Mouse (Mus musculus) neural tube, embryonic 11.5 days (tissue): ENCODE results near the gene Ahsg. TPM values are rescaled to one million over a fixed set of nuclear protein-coding genes. Genes with fewer than 3 reads are reported as not detected.
"Not testable (repeated sequence)": the region's sequence is repeated elsewhere in the genome, so short reads cannot be mapped to it uniquely, and the experiment has no call there.

Source experiments
- ATAC-seq: fragments of 200-750 bp; cut with Nextera tagmentation; 2 replicates; pipeline ENCODE4 v1.8.0; 2017; ENCODE audit warnings: moderate number of reproducible peaks, mild to moderate bottlenecking, moderate TSS enrichment, moderate library complexity; ENCODE audit not compliant: insufficient read depth, low FRiP score, low TSS enrichment
- DNase-seq: peaks from one replicate; pipeline ENCODE4 v3.0.0-alpha.2; 2015; ENCODE audit warnings: low spot score
- H3K27ac ChIP-seq: fragments of 300-500 bp; sonication (generic); 2 replicates; pipeline ENCODE4 v1.5.1; 2014; ENCODE audit warnings: low read depth, mild to moderate bottlenecking, low read length
- H3K27me3 ChIP-seq: fragments of 300-500 bp; sonication (generic); 2 replicates; pipeline ENCODE4 v1.6.1; 2014; ENCODE audit warnings: mild to moderate bottlenecking, low read length, mixed read lengths; ENCODE audit not compliant: control insufficient read depth, insufficient read depth
- H3K36me3 ChIP-seq: fragments of 300-500 bp; sonication (generic); 2 replicates; pipeline ENCODE4 v1.6.1; 2014; ENCODE audit warnings: mild to moderate bottlenecking, low read length, moderate library complexity, mixed read lengths; ENCODE audit not compliant: control insufficient read depth, insufficient read depth
- H3K4me1 ChIP-seq: fragments of 300-500 bp; sonication (generic); 2 replicates; pipeline ENCODE4 v1.6.1; 2014; ENCODE audit warnings: low read length, mixed read lengths; ENCODE audit not compliant: control insufficient read depth, insufficient read depth
- H3K4me2 ChIP-seq: fragments of 300-500 bp; sonication (generic); 2 replicates; pipeline ENCODE4 v1.6.1; 2014; ENCODE audit warnings: low read depth, mild to moderate bottlenecking, moderate library complexity
- H3K4me3 ChIP-seq: fragments of 300-500 bp; sonication (generic); 2 replicates; pipeline ENCODE4 v1.5.1; 2014; ENCODE audit warnings: low read depth, low read length
- H3K9ac ChIP-seq: fragments of 300-500 bp; sonication (generic); 2 replicates; pipeline ENCODE4 v1.6.1; 2014; ENCODE audit warnings: mild to moderate bottlenecking, low read length
- H3K9me3 ChIP-seq: fragments of 300-500 bp; sonication (generic); 2 replicates; pipeline ENCODE4 v1.6.1; 2016; ENCODE audit warnings: low read length; ENCODE audit not compliant: control insufficient read depth
- WGBS: fragments of 180-500 bp; shearing (Covaris S2); extraction: QIAGEN DNeasy Blood & Tissue Kit; methylation state at CpG from one replicate; pipeline ENCODE4 v1.1.7; 2014; 5-methylcytosine and 5-hydroxymethylcytosine counted together
- polyA plus RNA-seq: library from polyadenylated mRNA; unstranded; fragments of >200 nt; fragmentation: Nextera tagmentation; extraction: Ambion mirVana; gene quantifications from 2 replicates; pipeline ENCODE4 v1.2.1, GENCODE M21; 2014

The Ahsg gene
- polyA plus RNA-seq, 1 experiment from 2014 or later, result not detected

DNA sequence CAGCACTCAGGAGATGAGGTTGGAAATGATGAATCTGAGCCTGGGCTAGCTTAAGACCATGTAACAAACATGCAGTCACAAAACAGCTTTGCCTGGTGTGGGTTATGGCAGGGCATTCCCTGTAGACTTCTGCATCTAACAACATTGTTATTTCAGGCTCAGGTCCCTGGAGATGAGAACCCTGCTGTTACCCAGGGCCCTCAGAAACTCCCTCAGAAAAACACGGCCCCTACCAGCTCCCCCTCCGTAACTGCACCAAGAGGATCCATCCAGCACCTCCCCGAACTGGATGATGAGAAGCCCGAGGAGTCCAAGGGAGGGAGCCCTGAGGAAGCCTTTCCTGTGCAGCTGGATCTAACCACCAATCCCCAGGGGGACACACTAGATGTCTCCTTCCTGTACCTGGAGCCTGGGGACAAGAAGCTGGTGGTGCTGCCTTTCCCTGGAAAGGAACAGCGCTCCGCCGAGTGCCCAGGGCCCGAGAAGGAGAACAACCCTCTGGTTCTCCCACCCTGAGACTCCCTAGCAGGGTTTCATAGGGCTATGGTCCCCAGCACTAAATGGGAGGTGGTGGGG is 48.1 kb downstream of the Ahsg start:
- H3K4me3 ChIP-seq, result no peak overlapping the region
- no peaks in the 10 kb centered on the region for H3K9me3 ChIP-seq
- no peaks in the 10 kb centered on the region for H3K27me3 ChIP-seq
- H3K27ac ChIP-seq, result no peak overlapping the region
- DNase-seq (no peak), ATAC-seq (no peak)
- H3K36me3 ChIP-seq, result no peaks in the 10 kb centered on the region
- no peak overlapping the region for H3K9ac ChIP-seq
- H3K4me1 ChIP-seq, result no peaks in the 10 kb centered on the region
- WGBS, result 87% methylated on average over 8 of the region's 8 CpGs
- H3K4me2 ChIP-seq, result no peak overlapping the region

GRCm38 (mm10) chr16:22941825-22942476 is 50.9 kb downstream of the Ahsg start:
- H3K36me3 ChIP-seq, H3K9me3 ChIP-seq, H3K4me2 ChIP-seq, H3K4me1 ChIP-seq, H3K27ac ChIP-seq, H3K4me3 ChIP-seq, DNase-seq, H3K9ac ChIP-seq, H3K27me3 ChIP-seq, ATAC-seq: not testable (repeated sequence)

DNA sequence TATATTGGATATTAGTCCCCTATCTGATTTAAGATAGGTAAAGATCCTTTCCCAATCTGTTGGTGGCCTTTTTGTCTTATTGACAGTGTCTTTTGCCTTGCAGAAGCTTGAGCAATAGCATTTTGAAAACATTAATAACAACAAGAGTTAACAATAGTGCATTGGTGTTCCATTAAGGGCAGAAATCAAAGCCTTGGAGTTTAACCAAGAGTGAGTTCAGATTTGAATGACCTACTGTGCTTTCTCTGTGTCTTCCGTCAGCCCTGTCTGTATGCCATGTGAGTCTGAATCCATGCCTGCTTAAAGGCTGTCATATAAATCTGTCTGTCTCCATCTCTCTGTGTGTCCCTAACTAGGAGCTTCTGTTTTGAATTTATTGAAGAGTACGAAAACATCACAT is 56.3 kb downstream of the Ahsg start:
- 78% methylated on average over 2 of the region's 2 CpGs for WGBS
- Histone ChIP-seq H3K36me3 (no peaks in the 10 kb centered on the region), H3K27me3 (no peaks in the 10 kb centered on the region), H3K4me2 (no peak overlapping the region), H3K9me3 (no peaks in the 10 kb centered on the region), H3K4me3 (no peak overlapping the region), H3K27ac (no peak overlapping the region), H3K4me1 (no peaks in the 10 kb centered on the region), H3K9ac (no peak overlapping the region)
- ATAC-seq (no peak), DNase-seq (no peak)

Other genes starting within 250 kb of the Ahsg start
- gene Dgkg, start 234.1 kb upstream of the Ahsg start, polyA plus RNA-seq, result 0.08 and 0.19 TPM in 2 replicates
- not detected in 2 replicates for gene Crygs, start 79.7 kb upstream of the Ahsg start, polyA plus RNA-seq
- 32.7 and 35.2 TPM in 2 replicates for gene Tbccd1, start 33.6 kb upstream of the Ahsg start, polyA plus RNA-seq
- 117 TPM in 2 replicates for gene Dnajb11, start 33.4 kb upstream of the Ahsg start, polyA plus RNA-seq
- gene Fetub, start 27.1 kb downstream of the Ahsg start, polyA plus RNA-seq, result not detected in 2 replicates
- 0.19 TPM in 1 of 2 replicates, not detected in the other for gene Hrg, start 59.8 kb downstream of the Ahsg start, polyA plus RNA-seq
- gene Kng2, start 138.2 kb downstream of the Ahsg start, polyA plus RNA-seq, result 0.36 TPM in 1 of 2 replicates, not detected in the other
- not detected in 2 replicates for gene Kng1, start 166.6 kb downstream of the Ahsg start, polyA plus RNA-seq
- 217 and 230 TPM in 2 replicates for gene Eif4a2, start 216.2 kb downstream of the Ahsg start, polyA plus RNA-seq
- gene Rfc4, start 236.5 kb downstream of the Ahsg start, polyA plus RNA-seq, result 150 and 184 TPM in 2 replicates